Mouse (Mus musculus) heart, adult 2 months (tissue): Measurements from ENCODE around the gene Ppm1f. TPM values are rescaled to one million over a fixed set of nuclear protein-coding genes. Genes with fewer than 3 reads are reported as not detected.
"Not testable (repeated sequence)": the region's sequence is repeated elsewhere in the genome, so short reads cannot be mapped to it uniquely, and the experiment has no call there.

Experiments
- DNase-seq, 2 experiments: peaks; one replicate each; pipeline ENCODE4 v3.0.0; 2021
- H3K27ac ChIP-seq: fragments of 200-600 bp; 2 replicates; pipeline ENCODE4 v1.8.1; 2022
- H3K27me3 ChIP-seq: fragments of 200-500 bp; 2 replicates; pipeline ENCODE4 v1.6.1; 2012; ENCODE audit warnings: mild to moderate bottlenecking, low read length, inconsistent platforms, mixed read lengths; ENCODE audit not compliant: control insufficient read depth, insufficient read depth
- H3K36me3 ChIP-seq: fragments of 200-500 bp; 2 replicates; pipeline ENCODE4 v1.6.1; 2012; ENCODE audit warnings: low read length, inconsistent platforms; ENCODE audit not compliant: control insufficient read depth, insufficient read depth
- H3K4me1 ChIP-seq: fragments of 200-500 bp; 2 replicates; pipeline ENCODE4 v1.6.1; 2011; ENCODE audit warnings: low read length; ENCODE audit not compliant: control insufficient read depth, insufficient read depth
- H3K4me3 ChIP-seq: fragments of 200-600 bp; 2 replicates; pipeline ENCODE4 v1.8.1; 2022
- H3K79me2 ChIP-seq: fragments of 200-500 bp; replicated peaks from 2 replicates; pipeline ENCODE4 v1.6.1; 2012; ENCODE audit warnings: mild to moderate bottlenecking, inconsistent platforms, low read length, moderate library complexity, mixed read lengths; ENCODE audit not compliant: control insufficient read depth, insufficient read depth
- H3K9ac ChIP-seq: fragments of 200-500 bp; 2 replicates; pipeline ENCODE4 v1.6.1; 2012; ENCODE audit warnings: low read depth, mild to moderate bottlenecking, control low read depth, inconsistent platforms, low read length, mixed read lengths
- CTCF ChIP-seq: fragments of 200-600 bp; IDR thresholded peaks from 2 replicates; pipeline ENCODE4 v1.8.1; 2022; ENCODE audit warnings: antibody characterized with exemption, mild to moderate bottlenecking, moderate library complexity
- EP300 ChIP-seq: fragments of 200-500 bp; IDR thresholded peaks from 2 replicates; pipeline ENCODE4 v1.6.1; 2011; ENCODE audit warnings: low read depth, low read length, control low read depth; ENCODE audit not compliant: insufficient read depth
- POLR2A ChIP-seq: fragments of 200-500 bp; IDR thresholded peaks from 2 replicates; pipeline ENCODE4 v1.6.1; 2011; ENCODE audit warnings: mild to moderate bottlenecking, low read depth, low read length, control low read depth; ENCODE audit not compliant: insufficient read depth
- WGBS: fragments of 180-500 bp; shearing (Covaris S2); methylation state at CpG from one replicate; pipeline ENCODE4 v1.1.7; 2018; 5-methylcytosine and 5-hydroxymethylcytosine counted together
- intact Hi-C: fragments of 180-260 bp; cut with DNase I; formaldehyde crosslinking; loops from one replicate; pipeline ENCODE4 v1.15.1; 2025
- polyA plus RNA-seq: library from polyadenylated mRNA; depleted of rRNA; stranded (reverse); fragments of >200 nt; gene quantifications from 2 replicates; pipeline ENCODE4 v1.2.3, GENCODE M21; 2012
- total RNA-seq, 2 experiments: library from RNA; stranded (reverse); gene quantifications; 2 replicates each; pipeline ENCODE4 v1.2.3; 2021

Gene Ppm1f
- total and polyA plus RNA-seq, 3 experiments: 15.6 to 24.6 (median 20.9) TPM

GRCm38 (mm10) chr16:16918441-16919117 lies 22.3 kb downstream of the Ppm1f start:
- intact Hi-C loops: no loop called here
- Histone ChIP-seq H3K27me3 (no peaks in the 10 kb centered on the region), H3K4me1 (no peaks in the 10 kb centered on the region), H3K4me3 (no peak overlapping the region), H3K36me3 (no peaks in the 10 kb centered on the region), H3K79me2 (no peaks in the 10 kb centered on the region), H3K27ac (no peak overlapping the region), H3K9ac (no peak overlapping the region)
- no peak for TF ChIP-seq POLR2A
- TF ChIP-seq EP300: no peak
- no peak for TF ChIP-seq CTCF
- no peak for DNase-seq
- WGBS: 96% methylated on average over 7 of the region's 7 CpGs

DNA sequence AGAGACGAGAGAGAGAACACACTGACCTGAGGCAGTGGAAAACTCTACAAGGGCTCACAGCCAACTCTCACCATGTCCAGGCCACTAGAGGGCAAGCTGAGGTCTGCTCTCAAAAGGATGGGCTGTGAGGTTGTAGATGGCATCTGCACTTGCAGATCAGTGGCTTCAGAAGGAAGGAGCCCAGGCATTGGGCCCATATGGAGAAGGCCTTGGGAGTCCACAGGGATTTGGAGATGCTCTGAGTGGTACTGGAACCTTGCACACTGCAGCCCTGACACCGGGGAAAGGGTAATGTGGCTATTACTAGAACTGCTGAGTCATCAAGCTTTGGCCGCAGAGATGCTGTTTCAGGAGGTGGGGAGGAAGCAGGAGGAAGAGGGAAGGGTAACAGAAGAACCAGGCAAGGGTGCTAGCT lies 24.8 kb downstream of the Ppm1f start:
- peak in 1 of 2 experiments; percentile 34 for DNase-seq
- Histone ChIP-seq H3K79me2 (no peaks in the 10 kb centered on the region), H3K4me1 (no peaks in the 10 kb centered on the region), H3K27ac (no peak overlapping the region), H3K36me3 (no peaks in the 10 kb centered on the region), H3K27me3 (no peaks in the 10 kb centered on the region), H3K4me3 (no peak overlapping the region), H3K9ac (no peak overlapping the region)
- intact Hi-C loops: no loop called here
- TF ChIP-seq EP300: no peak
- peak; percentile 69 for TF ChIP-seq CTCF
- WGBS: 48% methylated on average over 3 of the region's 3 CpGs

DNA sequence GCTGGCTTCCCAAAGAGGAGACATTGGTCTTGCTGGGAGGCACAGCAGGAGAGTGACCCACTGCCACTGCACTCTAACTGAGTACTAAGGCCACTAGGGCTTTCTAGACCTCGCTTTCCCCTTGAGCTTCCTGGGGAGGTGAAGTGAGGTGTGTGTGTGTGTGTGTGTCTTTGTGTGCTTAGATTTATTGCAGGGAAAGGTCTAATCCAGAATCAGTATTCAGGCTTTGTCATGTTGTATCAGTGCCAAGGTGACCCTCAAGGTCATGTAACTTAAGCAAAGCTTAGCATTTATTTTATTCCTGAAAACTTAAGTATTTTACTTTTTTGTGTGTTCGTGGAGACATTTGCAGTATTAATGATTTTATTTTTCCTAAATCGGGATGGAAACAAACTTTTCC lies 28.2 kb downstream of the Ppm1f start:
- H3K9ac ChIP-seq: no peak overlapping the region
- TF ChIP-seq CTCF (no peak), POLR2A (no peak), EP300 (no peak)
- H3K4me3 ChIP-seq: no peak overlapping the region
- 91% methylated on average over 3 of the region's 3 CpGs for WGBS
- no peaks in the 10 kb centered on the region for H3K4me1 ChIP-seq
- no peak overlapping the region for H3K27ac ChIP-seq
- DNase-seq: no peak
- no peaks in the 10 kb centered on the region for H3K27me3 ChIP-seq
- H3K36me3 ChIP-seq: no peaks in the 10 kb centered on the region
- intact Hi-C loops: no loop called here
- H3K79me2 ChIP-seq: no peaks in the 10 kb centered on the region

DNA sequence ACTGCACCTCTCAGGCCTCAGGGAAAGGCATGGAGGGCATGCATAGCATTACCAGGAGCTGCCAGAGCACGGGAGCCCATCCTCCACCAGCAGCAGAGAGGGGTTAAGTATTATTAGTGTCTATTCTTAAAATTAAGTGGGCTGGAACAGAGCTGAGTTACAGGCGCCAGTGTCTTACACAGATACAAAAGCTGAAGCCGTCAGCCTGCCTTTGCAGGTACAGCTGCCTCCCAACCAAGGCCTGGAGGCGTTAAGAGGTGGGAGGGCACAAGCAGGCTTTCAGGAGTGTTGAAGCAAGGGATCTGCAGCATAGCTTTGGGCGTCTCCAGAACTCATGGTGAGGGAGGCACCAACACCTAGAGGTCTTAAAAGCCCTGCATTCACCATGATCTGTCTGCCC lies 30.3 kb downstream of the Ppm1f start:
- H3K36me3 ChIP-seq: no peaks in the 10 kb centered on the region
- H3K27ac ChIP-seq: no peak overlapping the region
- H3K27me3 ChIP-seq: no peaks in the 10 kb centered on the region
- 81% methylated on average over 5 of the region's 5 CpGs for WGBS
- no peak overlapping the region for H3K4me3 ChIP-seq
- TF ChIP-seq CTCF (no peak), EP300 (no peak), POLR2A (no peak)
- no peaks in the 10 kb centered on the region for H3K79me2 ChIP-seq
- no peak overlapping the region for H3K9ac ChIP-seq
- H3K4me1 ChIP-seq: no peaks in the 10 kb centered on the region
- intact Hi-C loops: loop anchor here (5.0 kb wide), 1 partner anchor 51 kb away; no protein-coding TSS in a partner anchor
- DNase-seq: no peak

- 76% methylated on average over 3 of the region's 3 CpGs for WGBS
- not testable (repeated sequence) for H3K27ac ChIP-seq, H3K9ac ChIP-seq, H3K27me3 ChIP-seq, H3K36me3 ChIP-seq, H3K4me3 ChIP-seq, DNase-seq, H3K4me1 ChIP-seq, H3K79me2 ChIP-seq
- intact Hi-C loops: loop anchor here (5.0 kb wide), 1 partner anchor 48 kb away; no protein-coding TSS in a partner anchor
These were observed 32.6 kb downstream of the Ppm1f start for GRCm38 (mm10) chr16:16928908-16929307.

- Histone ChIP-seq H3K9ac (no peak overlapping the region), H3K79me2 (no peaks in the 10 kb centered on the region), H3K27me3 (no peaks in the 10 kb centered on the region), H3K4me3 (no peak overlapping the region), H3K36me3 (no peaks in the 10 kb centered on the region), H3K4me1 (no peaks in the 10 kb centered on the region), H3K27ac (no peak overlapping the region)
- 87% methylated on average over 3 of the region's 3 CpGs for WGBS
- TF ChIP-seq EP300 (no peak), POLR2A (no peak), CTCF (no peak)
- intact Hi-C loops: no loop called here
- DNase-seq: no peak
These were observed 34.1 kb downstream of the Ppm1f start for GRCm38 (mm10) chr16:16930326-16930725.
